Mouse (Mus musculus) hindbrain, embryonic 16.5 days (tissue): Measurements from ENCODE around the gene 4933425L06Rik. TPM values are rescaled to one million over a fixed set of nuclear protein-coding genes. Genes with fewer than 3 reads are reported as not detected.

Experiments
- ATAC-seq: fragments of 200-750 bp; cut with Nextera tagmentation; 2 replicates; pipeline ENCODE4 v1.8.0; 2017; ENCODE audit warnings: moderate TSS enrichment, moderate library complexity
- H3K27ac ChIP-seq: fragments of 300-500 bp; sonication (generic); 2 replicates; pipeline ENCODE4 v1.5.1; 2014; ENCODE audit warnings: low read depth, mild to moderate bottlenecking, control low read depth, low read length, moderate library complexity
- H3K27me3 ChIP-seq: fragments of 300-500 bp; sonication (generic); replicated peaks from 2 replicates; pipeline ENCODE4 v1.6.1; 2014; ENCODE audit warnings: low read length; ENCODE audit not compliant: control insufficient read depth, insufficient read depth
- H3K36me3 ChIP-seq: fragments of 300-500 bp; sonication (generic); 2 replicates; pipeline ENCODE4 v1.6.1; 2014; ENCODE audit warnings: mild to moderate bottlenecking, low read length, moderate library complexity, mixed read lengths; ENCODE audit not compliant: control insufficient read depth, insufficient read depth
- H3K4me1 ChIP-seq: fragments of 300-500 bp; sonication (generic); 2 replicates; pipeline ENCODE4 v1.6.1; 2014; ENCODE audit warnings: low read depth, low read length; ENCODE audit not compliant: control insufficient read depth, insufficient read depth
- H3K4me2 ChIP-seq: fragments of 300-500 bp; sonication (generic); 2 replicates; pipeline ENCODE4 v1.6.1; 2014; ENCODE audit warnings: mild to moderate bottlenecking, low read length, control low read depth, moderate library complexity
- H3K4me3 ChIP-seq: fragments of 300-500 bp; sonication (generic); 2 replicates; pipeline ENCODE4 v1.5.1; 2014; ENCODE audit warnings: mild to moderate bottlenecking, low read length, control low read depth, moderate library complexity
- H3K9ac ChIP-seq: fragments of 300-500 bp; sonication (generic); 2 replicates; pipeline ENCODE4 v1.6.1; 2014; ENCODE audit warnings: low read depth, mild to moderate bottlenecking, control low read depth, low read length, moderate library complexity
- H3K9me3 ChIP-seq: fragments of 300-500 bp; sonication (generic); 2 replicates; pipeline ENCODE4 v1.6.1; 2014; ENCODE audit warnings: mild to moderate bottlenecking, low read length, moderate library complexity; ENCODE audit not compliant: control insufficient read depth
- WGBS: fragments of 180-500 bp; shearing (Covaris S2); extraction: QIAGEN DNeasy Blood & Tissue Kit; methylation state at CpG from one replicate; pipeline ENCODE4 v1.1.7; 2014; 5-methylcytosine and 5-hydroxymethylcytosine counted together
- polyA plus RNA-seq: library from polyadenylated mRNA; unstranded; fragments of >200 nt; fragmentation: Nextera tagmentation; extraction: Ambion mirVana; gene quantifications from 2 replicates; pipeline ENCODE4 v1.2.1, GENCODE M21; 2015

4933425L06Rik gene
- polyA plus RNA-seq, 1 experiment from 2014 or later, result 0.06 TPM

GRCm38 (mm10) chr13:105121617-105122016 is 39.7 kb downstream of the 4933425L06Rik start:
- H3K4me2 ChIP-seq, result no peak overlapping the region
- H3K4me3 ChIP-seq, result no peak overlapping the region
- no peak for ATAC-seq
- H3K9ac ChIP-seq, result no peak overlapping the region
- H3K27me3 ChIP-seq, result no peaks in the 10 kb centered on the region
- H3K36me3 ChIP-seq, result no peaks in the 10 kb centered on the region
- H3K9me3 ChIP-seq, result no peaks in the 10 kb centered on the region
- H3K27ac ChIP-seq, result no peak overlapping the region
- H3K4me1 ChIP-seq, result no peaks in the 10 kb centered on the region

GRCm38 (mm10) chr13:105122092-105122491 is 40.2 kb downstream of the 4933425L06Rik start:
- no peak for ATAC-seq
- H3K4me2 ChIP-seq, result no peak overlapping the region
- H3K9me3 ChIP-seq, result no peaks in the 10 kb centered on the region
- WGBS, result 86% methylated on average over 3 of the region's 3 CpGs
- H3K27ac ChIP-seq, result no peak overlapping the region
- no peak overlapping the region for H3K9ac ChIP-seq
- no peaks in the 10 kb centered on the region for H3K27me3 ChIP-seq
- no peaks in the 10 kb centered on the region for H3K4me1 ChIP-seq
- H3K36me3 ChIP-seq, result no peaks in the 10 kb centered on the region
- H3K4me3 ChIP-seq, result no peak overlapping the region

- WGBS, result 87% methylated on average over 6 of the region's 6 CpGs
- Histone ChIP-seq H3K4me1 (no peaks in the 10 kb centered on the region), H3K27me3 (no peaks in the 10 kb centered on the region), H3K27ac (no peak overlapping the region), H3K4me2 (no peak overlapping the region), H3K9ac (no peak overlapping the region), H3K9me3 (no peaks in the 10 kb centered on the region), H3K36me3 (no peaks in the 10 kb centered on the region; the same call in 1 of the 2 replicates), H3K4me3 (no peak overlapping the region)
- no peak for ATAC-seq
These were observed 48.2 kb downstream of the 4933425L06Rik start for GRCm38 (mm10) chr13:105130080-105130479.

GRCm38 (mm10) chr13:105132370-105132769 is 50.4 kb downstream of the 4933425L06Rik start:
- no peak overlapping the region for H3K4me2 ChIP-seq
- no peaks in the 10 kb centered on the region for H3K9me3 ChIP-seq
- ATAC-seq, result no peak
- no peak overlapping the region for H3K4me3 ChIP-seq
- H3K36me3 ChIP-seq, result no peaks in the 10 kb centered on the region; the same call in 1 of the 2 replicates
- H3K4me1 ChIP-seq, result no peaks in the 10 kb centered on the region
- WGBS, result 72% methylated on average over 6 of the region's 6 CpGs
- no peak overlapping the region for H3K9ac ChIP-seq
- H3K27me3 ChIP-seq, result no peaks in the 10 kb centered on the region
- no peak overlapping the region for H3K27ac ChIP-seq

- Histone ChIP-seq H3K27me3 (no peaks in the 10 kb centered on the region), H3K9me3 (no peaks in the 10 kb centered on the region), H3K27ac (no peak overlapping the region), H3K36me3 (no peaks in the 10 kb centered on the region; the same call in 1 of the 2 replicates), H3K4me1 (no peaks in the 10 kb centered on the region), H3K4me2 (no peak overlapping the region), H3K4me3 (no peak overlapping the region), H3K9ac (no peak overlapping the region)
- WGBS, result 77% methylated on average over 2 of the region's 2 CpGs
- ATAC-seq, result no peak
These were observed 50.9 kb downstream of the 4933425L06Rik start for GRCm38 (mm10) chr13:105132776-105133175.

- WGBS, result 79% methylated on average over 5 of the region's 5 CpGs
- no peaks in the 10 kb centered on the region for H3K9me3 ChIP-seq
- no peaks in the 10 kb centered on the region for H3K27me3 ChIP-seq
- no peaks in the 10 kb centered on the region for H3K36me3 ChIP-seq
- H3K4me2 ChIP-seq, result no peak overlapping the region
- no peak for ATAC-seq
- no peak overlapping the region for H3K27ac ChIP-seq
- H3K4me1 ChIP-seq, result no peaks in the 10 kb centered on the region
- no peak overlapping the region for H3K4me3 ChIP-seq
- no peak overlapping the region for H3K9ac ChIP-seq
These were observed 52.5 kb downstream of the 4933425L06Rik start for GRCm38 (mm10) chr13:105134397-105134796.

GRCm38 (mm10) chr13:105139881-105140280 is 58.0 kb downstream of the 4933425L06Rik start:
- Histone ChIP-seq H3K4me1 (no peaks in the 10 kb centered on the region), H3K36me3 (no peaks in the 10 kb centered on the region), H3K9me3 (no peaks in the 10 kb centered on the region), H3K4me2 (no peak overlapping the region), H3K27ac (no peak overlapping the region), H3K27me3 (no peaks in the 10 kb centered on the region), H3K9ac (no peak overlapping the region), H3K4me3 (no peak overlapping the region)
- ATAC-seq, result no peak
- 84% methylated on average over 4 of the region's 4 CpGs for WGBS

GRCm38 (mm10) chr13:105146827-105147226 is 64.9 kb downstream of the 4933425L06Rik start:
- Histone ChIP-seq H3K9me3 (no peaks in the 10 kb centered on the region), H3K27me3 (no peaks in the 10 kb centered on the region), H3K36me3 (no peaks in the 10 kb centered on the region), H3K4me3 (no peak overlapping the region), H3K4me1 (no peaks in the 10 kb centered on the region), H3K9ac (no peak overlapping the region), H3K4me2 (no peak overlapping the region), H3K27ac (no peak overlapping the region)
- 59% methylated on average over 1 of the region's 1 CpGs for WGBS
- no peak for ATAC-seq

GRCm38 (mm10) chr13:105147795-105148418 is 66.0 kb downstream of the 4933425L06Rik start:
- no peak overlapping the region for H3K27ac ChIP-seq
- H3K4me2 ChIP-seq, result no peak overlapping the region
- no peak overlapping the region for H3K9ac ChIP-seq
- no peak overlapping the region for H3K4me3 ChIP-seq
- H3K4me1 ChIP-seq, result no peaks in the 10 kb centered on the region
- no peaks in the 10 kb centered on the region for H3K9me3 ChIP-seq
- H3K27me3 ChIP-seq, result no peaks in the 10 kb centered on the region
- ATAC-seq, result peak; percentile 54
- WGBS, result 54% methylated on average over 4 of the region's 4 CpGs
- no peaks in the 10 kb centered on the region for H3K36me3 ChIP-seq
